Mouse (Mus musculus): Measurements from ENCODE around the gene Srcin1. TPM values are rescaled to one million over a fixed set of nuclear protein-coding genes. Genes with fewer than 3 reads are reported as not detected.

The Srcin1 gene
- polyA plus RNA-seq, 1 experiment from 2014 or later, result 0.80 TPM

Other genes starting within 250 kb of the Srcin1 start
- gene Gpr179, start 224.1 kb downstream of the Srcin1 start, polyA plus RNA-seq (2016; fragmentation: Nextera tagmentation; extraction: Ambion mirVana), result 0.05 and 0.07 TPM in 2 replicates
- 3.3 TPM in 2 replicates for gene Socs7, start 213.6 kb downstream of the Srcin1 start, polyA plus RNA-seq (2016; fragmentation: Nextera tagmentation; extraction: Ambion mirVana)
- 2.4 TPM in 2 replicates for gene Arhgap23, start 160.7 kb downstream of the Srcin1 start, polyA plus RNA-seq (2016; fragmentation: Nextera tagmentation; extraction: Ambion mirVana)
- 0.35 and 0.54 TPM in 2 replicates for gene 4933428G20Rik, start 75.8 kb downstream of the Srcin1 start, polyA plus RNA-seq (2016; fragmentation: Nextera tagmentation; extraction: Ambion mirVana)
- 13.0 and 14.4 TPM in 2 replicates for gene Epop, start 53.5 kb upstream of the Srcin1 start, polyA plus RNA-seq (2016; fragmentation: Nextera tagmentation; extraction: Ambion mirVana)
- gene Mllt6, start 87.2 kb upstream of the Srcin1 start, polyA plus RNA-seq (2016; fragmentation: Nextera tagmentation; extraction: Ambion mirVana), result 2.1 and 2.2 TPM in 2 replicates
- 18.2 and 20.0 TPM in 2 replicates for gene Cisd3, start 109.6 kb upstream of the Srcin1 start, polyA plus RNA-seq (2016; fragmentation: Nextera tagmentation; extraction: Ambion mirVana)
- 23.2 and 24.1 TPM in 2 replicates for gene Pcgf2, start 124.3 kb upstream of the Srcin1 start, polyA plus RNA-seq (2016; fragmentation: Nextera tagmentation; extraction: Ambion mirVana)
- gene Psmb3, start 127.2 kb upstream of the Srcin1 start, polyA plus RNA-seq (2016; fragmentation: Nextera tagmentation; extraction: Ambion mirVana), result 634 and 654 TPM in 2 replicates
- 1.9 and 2.1 TPM in 2 replicates for gene Pip4k2b, start 168.5 kb upstream of the Srcin1 start, polyA plus RNA-seq (2016; fragmentation: Nextera tagmentation; extraction: Ambion mirVana)
- 22.0 and 24.2 TPM in 2 replicates for gene Cwc25, start 190.4 kb upstream of the Srcin1 start, polyA plus RNA-seq (2016; fragmentation: Nextera tagmentation; extraction: Ambion mirVana)
- 0.85 and 1.1 TPM in 2 replicates for gene 1700001P01Rik, start 199.7 kb upstream of the Srcin1 start, polyA plus RNA-seq (2016; fragmentation: Nextera tagmentation; extraction: Ambion mirVana)
- 481 and 487 TPM in 2 replicates for gene Rpl23, start 206.3 kb upstream of the Srcin1 start, polyA plus RNA-seq (2016; fragmentation: Nextera tagmentation; extraction: Ambion mirVana)
- gene Lasp1, start 222.8 kb upstream of the Srcin1 start, polyA plus RNA-seq (2016; fragmentation: Nextera tagmentation; extraction: Ambion mirVana), result 90.5 and 98.7 TPM in 2 replicates